Mouse (Mus musculus): ENCODE results near the gene Rbp3.

DNA sequence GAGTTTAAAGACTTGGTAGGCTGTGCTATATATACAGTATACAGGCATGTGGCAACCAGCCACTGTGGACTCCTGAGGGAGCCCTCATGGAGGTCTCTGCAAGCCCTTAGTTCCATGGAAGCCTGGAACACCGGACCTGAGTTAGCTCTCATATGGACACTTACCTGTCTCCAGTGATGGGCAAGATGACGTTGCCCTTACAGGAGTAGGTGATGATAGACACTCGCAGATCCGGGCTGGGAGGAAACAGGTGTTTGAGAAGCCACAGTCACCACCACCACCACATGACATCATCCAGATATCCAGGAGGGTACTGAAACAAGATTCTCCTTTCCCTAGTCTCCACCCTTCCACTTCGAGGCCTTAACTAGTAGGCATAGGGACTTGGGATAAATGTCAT is 48.6 kb downstream of the Rbp3 start:
- no peak for TF ChIP-seq CTCF (IDR thresholded peaks at IDR 0.05; ENCODE audit: control insufficient read depth, insufficient read depth, insufficient replicate concordance, low read depth, low read length)
- TF ChIP-seq POLR2A (IDR thresholded peaks at IDR 0.05; ENCODE audit: control insufficient read depth, low read depth, low read length), result no peak
